Mouse (Mus musculus): ENCODE results near the gene Ptprg. TPM values are rescaled to one million over a fixed set of nuclear protein-coding genes. Genes with fewer than 3 reads are reported as not detected.

Ptprg gene
- polyA plus RNA-seq, 1 experiment from 2014 or later, result 48.0 TPM

DNA sequence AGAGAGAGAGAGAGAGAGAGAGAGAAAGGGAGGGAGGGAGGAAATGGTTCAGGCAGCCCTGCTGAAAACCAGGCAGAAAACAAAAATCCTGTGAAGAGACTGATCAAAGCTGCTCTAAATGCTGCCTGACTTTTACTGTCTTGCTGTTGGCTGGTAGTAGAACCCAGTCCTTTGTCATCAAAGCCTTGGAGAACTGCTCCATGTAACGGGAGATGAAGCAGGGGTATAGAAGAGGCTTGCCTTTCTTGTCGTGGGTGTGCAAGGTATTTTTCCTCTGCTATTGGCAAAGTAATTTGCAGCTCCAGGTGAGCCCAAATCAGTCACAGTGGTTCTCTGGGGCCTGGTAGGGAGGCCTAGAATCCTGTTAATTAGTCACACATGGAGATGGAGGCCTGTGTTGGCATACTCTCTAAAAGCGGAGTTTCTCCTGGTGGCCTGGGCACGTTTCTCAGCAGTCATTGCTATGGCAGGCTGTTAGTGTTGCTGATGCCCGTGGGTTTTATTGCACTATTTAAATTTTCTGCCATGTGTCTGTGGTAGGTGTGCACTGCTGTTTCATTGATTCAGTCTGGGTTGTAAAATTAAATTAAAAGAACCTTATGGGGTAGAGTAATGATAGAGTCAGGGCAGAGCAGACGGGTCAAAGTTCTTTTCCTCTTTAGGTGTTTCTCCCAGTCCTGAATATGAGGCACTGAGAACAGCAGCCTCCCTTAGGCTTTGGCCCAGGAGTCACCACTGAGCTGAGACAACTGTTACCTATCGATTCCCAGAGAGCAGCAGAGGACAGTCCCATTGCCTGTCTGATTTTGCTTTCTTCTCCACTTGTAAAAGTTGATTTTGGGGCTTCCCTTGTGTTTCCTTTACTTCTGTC lies 269.7 kb downstream of the Ptprg start:
- no peak overlapping the region for H3K4me3 ChIP-seq (ENCODE audit: low read depth, low read length)
- H3K27me3 ChIP-seq (ENCODE audit: control insufficient read depth, insufficient read depth, low read length), result no peaks in the 10 kb centered on the region
- H3K4me1 ChIP-seq (replicated peaks; ENCODE audit: control insufficient read depth, insufficient read depth, low read length), result 0 out of 2 replicates have a peak, but pooled peaks cover 2% of the 10 kb centered on the region
- H3K4me2 ChIP-seq (ENCODE audit: low read depth, low read length, severe bottlenecking), result no peak overlapping the region
- no peak overlapping the region for H3K9ac ChIP-seq (ENCODE audit: low read length)
- WGBS, result 60% methylated on average over 7 of the region's 7 CpGs
- H3K27ac ChIP-seq (ENCODE audit: low read depth, low read length), result no peak overlapping the region
- DNase-seq (ENCODE audit: low spot score), result no peak
- H3K9me3 ChIP-seq (ENCODE audit: control insufficient read depth, low read length), result no peaks in the 10 kb centered on the region
- no peak for ATAC-seq (replicated peaks; ENCODE audit: low FRiP score)
- H3K36me3 ChIP-seq (ENCODE audit: control insufficient read depth, insufficient read depth, low read length), result no peaks in the 10 kb centered on the region

DNA sequence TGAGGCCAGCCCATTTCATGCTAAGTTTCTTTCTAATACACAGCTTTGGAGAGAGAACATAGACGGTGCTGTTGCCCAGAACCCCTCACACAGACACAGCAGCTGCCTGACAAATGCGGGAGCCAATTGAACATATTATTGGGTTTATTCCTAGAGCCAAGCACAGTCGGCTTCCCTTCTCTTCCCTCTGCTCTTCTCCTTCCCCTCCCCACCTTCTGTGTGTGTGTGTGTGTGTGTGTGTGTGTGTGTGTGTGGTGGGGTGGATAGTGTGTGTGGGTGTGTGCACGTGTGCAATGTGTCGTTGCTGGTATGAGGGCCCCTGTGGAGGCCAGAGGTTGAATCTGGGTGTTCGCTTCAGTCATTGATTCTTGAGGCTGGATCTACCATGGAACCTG lies 270.4 kb downstream of the Ptprg start:
- DNase-seq (ENCODE audit: low spot score), result no peak
- no peaks in the 10 kb centered on the region for H3K9me3 ChIP-seq (ENCODE audit: control insufficient read depth, low read length)
- H3K4me2 ChIP-seq (ENCODE audit: low read depth, low read length, severe bottlenecking), result no peak overlapping the region
- H3K4me1 ChIP-seq (replicated peaks; ENCODE audit: control insufficient read depth, insufficient read depth, low read length), result no peaks in the 10 kb centered on the region
- ATAC-seq (replicated peaks; ENCODE audit: low FRiP score), result no peak
- no peak overlapping the region for H3K4me3 ChIP-seq (ENCODE audit: low read depth, low read length)
- H3K27me3 ChIP-seq (ENCODE audit: control insufficient read depth, insufficient read depth, low read length), result no peaks in the 10 kb centered on the region
- H3K27ac ChIP-seq (ENCODE audit: low read depth, low read length), result no peak overlapping the region
- no peaks in the 10 kb centered on the region for H3K36me3 ChIP-seq (ENCODE audit: control insufficient read depth, insufficient read depth, low read length)
- 86% methylated on average over 6 of the region's 6 CpGs for WGBS
- no peak overlapping the region for H3K9ac ChIP-seq (ENCODE audit: low read length)

DNA sequence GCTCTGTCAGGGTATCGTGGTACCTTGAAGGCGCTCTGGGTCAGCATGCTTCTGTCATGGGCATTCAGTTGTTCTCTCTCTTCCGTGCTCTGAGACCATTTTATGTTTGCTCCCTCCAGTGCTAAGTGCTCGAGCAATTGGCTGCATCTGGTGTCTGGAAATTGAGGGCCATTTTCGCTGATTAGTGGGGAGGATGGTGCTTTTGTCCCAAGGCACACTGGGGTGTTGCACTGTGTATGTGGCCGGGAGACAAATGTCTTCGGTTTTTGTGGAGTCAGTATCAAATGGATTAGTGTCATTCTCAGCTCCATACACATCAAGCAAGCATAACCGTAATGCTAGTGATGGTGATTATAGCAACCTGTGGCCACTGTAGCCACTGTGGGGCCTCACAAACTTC lies 271.6 kb downstream of the Ptprg start:
- Histone ChIP-seq H3K27ac (ENCODE audit: low read depth, low read length) (no peak overlapping the region), H3K4me2 (ENCODE audit: low read depth, low read length, severe bottlenecking) (no peak overlapping the region), H3K9ac (ENCODE audit: low read length) (no peak overlapping the region), H3K4me3 (ENCODE audit: low read depth, low read length) (no peak overlapping the region), H3K4me1 (replicated peaks; ENCODE audit: control insufficient read depth, insufficient read depth, low read length) (no peaks in the 10 kb centered on the region), H3K9me3 (ENCODE audit: control insufficient read depth, low read length) (no peaks in the 10 kb centered on the region), H3K27me3 (ENCODE audit: control insufficient read depth, insufficient read depth, low read length) (no peaks in the 10 kb centered on the region), H3K36me3 (ENCODE audit: control insufficient read depth, insufficient read depth, low read length) (no peaks in the 10 kb centered on the region)
- WGBS, result 78% methylated on average over 8 of the region's 8 CpGs
- DNase-seq (ENCODE audit: low spot score) (no peak), ATAC-seq (replicated peaks; ENCODE audit: low FRiP score) (no peak)

DNA sequence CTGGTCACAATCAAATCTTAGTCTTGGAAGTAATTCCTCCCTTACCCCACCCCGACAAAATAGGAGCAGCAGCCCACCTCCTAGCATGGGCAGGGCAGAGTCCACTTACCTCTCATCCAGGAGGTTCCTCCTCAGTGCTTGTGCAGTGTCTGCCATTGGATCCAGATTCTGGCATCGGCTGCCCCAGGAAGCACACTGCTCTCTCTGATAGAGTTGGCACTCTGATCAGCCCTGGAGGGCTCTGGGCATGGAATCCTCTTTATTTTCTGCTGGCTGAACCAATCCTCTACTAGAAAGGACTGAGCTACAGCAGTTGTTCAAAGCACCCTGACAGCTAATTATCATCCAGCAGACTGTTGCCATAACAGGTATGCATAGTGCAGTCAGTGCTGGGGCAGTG lies 272.2 kb downstream of the Ptprg start:
- no peaks in the 10 kb centered on the region for H3K4me1 ChIP-seq (replicated peaks; ENCODE audit: control insufficient read depth, insufficient read depth, low read length)
- H3K36me3 ChIP-seq (ENCODE audit: control insufficient read depth, insufficient read depth, low read length), result no peaks in the 10 kb centered on the region
- ATAC-seq (replicated peaks; ENCODE audit: low FRiP score), result no peak
- DNase-seq (ENCODE audit: low spot score), result no peak
- no peaks in the 10 kb centered on the region for H3K9me3 ChIP-seq (ENCODE audit: control insufficient read depth, low read length)
- no peak overlapping the region for H3K9ac ChIP-seq (ENCODE audit: low read length)
- 81% methylated on average over 2 of the region's 2 CpGs for WGBS
- H3K4me2 ChIP-seq (ENCODE audit: low read depth, low read length, severe bottlenecking), result no peak overlapping the region
- H3K4me3 ChIP-seq (ENCODE audit: low read depth, low read length), result no peak overlapping the region
- no peak overlapping the region for H3K27ac ChIP-seq (ENCODE audit: low read depth, low read length)
- H3K27me3 ChIP-seq (ENCODE audit: control insufficient read depth, insufficient read depth, low read length), result no peaks in the 10 kb centered on the region

DNA sequence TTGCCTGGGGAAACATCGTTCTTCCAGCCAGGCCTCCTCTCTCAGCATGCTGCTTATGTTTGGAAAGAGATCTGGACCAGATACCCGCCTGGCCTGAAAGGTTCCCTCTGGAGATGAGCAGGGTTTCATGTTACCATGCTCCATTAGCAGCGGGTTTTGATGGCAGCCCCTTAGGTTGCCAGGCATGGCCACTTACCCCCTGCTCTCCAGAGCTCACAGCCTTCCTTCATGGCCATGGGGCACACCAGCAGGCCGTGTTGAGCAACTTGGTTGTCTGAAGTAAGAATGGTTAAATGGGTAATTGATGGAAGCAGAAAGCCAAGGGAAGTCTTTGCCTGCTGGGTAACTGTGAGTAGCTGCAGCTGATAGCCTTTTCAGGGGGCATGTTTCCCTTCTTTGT lies 274.8 kb downstream of the Ptprg start:
- H3K36me3 ChIP-seq (ENCODE audit: control insufficient read depth, insufficient read depth, low read length), result no peaks in the 10 kb centered on the region
- H3K4me1 ChIP-seq (replicated peaks; ENCODE audit: control insufficient read depth, insufficient read depth, low read length), result no peaks in the 10 kb centered on the region
- DNase-seq (ENCODE audit: low spot score), result no peak
- ATAC-seq (replicated peaks; ENCODE audit: low FRiP score), result no peak
- whole genome bisulfite sequencing, result 66% methylated on average over 4 of the region's 4 CpGs
- H3K27me3 ChIP-seq (ENCODE audit: control insufficient read depth, insufficient read depth, low read length), result no peaks in the 10 kb centered on the region
- H3K4me3 ChIP-seq (ENCODE audit: low read depth, low read length), result no peak overlapping the region
- no peak overlapping the region for H3K9ac ChIP-seq (ENCODE audit: low read length)
- no peak overlapping the region for H3K27ac ChIP-seq (ENCODE audit: low read depth, low read length)
- no peak overlapping the region for H3K4me2 ChIP-seq (ENCODE audit: low read depth, low read length, severe bottlenecking)
- H3K9me3 ChIP-seq (ENCODE audit: control insufficient read depth, low read length), result no peaks in the 10 kb centered on the region

DNA sequence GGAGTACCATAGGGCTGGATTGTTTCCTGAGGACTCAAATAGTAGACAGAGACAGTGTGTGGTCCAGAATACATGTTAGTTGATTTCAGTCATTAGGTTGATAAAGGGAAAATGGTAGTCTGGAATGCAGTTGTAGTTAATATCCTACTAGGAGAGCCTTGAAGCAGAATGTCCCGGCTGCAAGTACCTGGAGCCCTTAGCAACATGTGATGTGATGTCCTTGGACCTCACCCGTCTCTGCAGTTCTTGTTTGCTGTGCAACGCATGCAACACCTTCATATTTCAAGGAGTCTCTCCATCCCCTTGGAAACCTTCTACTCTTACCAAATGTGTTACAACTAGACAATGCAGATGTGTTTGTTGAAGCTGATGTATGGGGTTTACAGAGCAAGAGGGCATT lies 280.3 kb downstream of the Ptprg start:
- Histone ChIP-seq H3K9ac (ENCODE audit: low read length) (no peak overlapping the region), H3K4me3 (ENCODE audit: low read depth, low read length) (no peak overlapping the region), H3K36me3 (ENCODE audit: control insufficient read depth, insufficient read depth, low read length) (no peaks in the 10 kb centered on the region), H3K27ac (ENCODE audit: low read depth, low read length) (no peak overlapping the region), H3K27me3 (ENCODE audit: control insufficient read depth, insufficient read depth, low read length) (no peaks in the 10 kb centered on the region), H3K9me3 (ENCODE audit: control insufficient read depth, low read length) (no peaks in the 10 kb centered on the region), H3K4me2 (ENCODE audit: low read depth, low read length, severe bottlenecking) (no peak overlapping the region), H3K4me1 (replicated peaks; ENCODE audit: control insufficient read depth, insufficient read depth, low read length) (no peaks in the 10 kb centered on the region)
- ATAC-seq (replicated peaks; ENCODE audit: low FRiP score), result no peak
- DNase-seq (ENCODE audit: low spot score), result no peak
- WGBS, result 93% methylated on average over 3 of the region's 3 CpGs

DNA sequence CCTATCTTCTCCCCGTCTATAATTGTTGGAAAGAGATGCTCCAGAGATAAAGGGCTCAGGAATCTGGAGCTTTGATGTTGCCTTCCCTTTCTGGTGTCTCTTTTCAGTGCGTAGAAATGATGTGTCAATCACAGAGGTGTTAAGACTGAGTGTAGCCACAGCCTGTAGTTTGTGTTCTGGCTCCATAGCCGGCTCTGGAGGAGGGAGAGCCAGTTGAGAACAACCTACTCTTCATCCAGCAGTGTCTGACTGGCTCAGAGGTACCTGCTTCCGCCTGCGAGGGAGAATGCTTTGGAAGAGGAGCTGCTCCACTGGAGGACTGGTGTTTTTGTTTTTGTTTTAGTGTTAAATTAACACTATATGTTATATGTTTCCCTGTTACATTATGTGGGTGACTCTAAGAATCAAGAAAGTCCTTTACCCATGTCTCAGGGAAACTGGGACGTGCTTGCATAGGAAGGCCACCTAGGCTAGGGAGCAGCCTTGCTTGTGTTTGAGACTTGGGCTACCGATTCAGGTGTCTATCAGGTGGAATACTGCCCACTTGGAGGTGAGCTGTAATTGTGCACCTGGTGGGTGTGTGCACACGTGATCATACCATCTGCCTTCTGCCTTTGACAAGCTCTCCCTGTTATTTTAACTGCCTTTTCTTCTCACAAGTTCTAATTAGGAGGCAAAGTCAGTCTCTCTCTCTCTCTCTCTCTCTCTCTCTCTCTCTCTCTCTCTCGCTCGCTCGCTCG lies 282.5 kb downstream of the Ptprg start:
- ATAC-seq (replicated peaks; ENCODE audit: low FRiP score) (no peak), DNase-seq (ENCODE audit: low spot score) (no peak)
- Histone ChIP-seq H3K27me3 (ENCODE audit: control insufficient read depth, insufficient read depth, low read length) (no peaks in the 10 kb centered on the region), H3K27ac (ENCODE audit: low read depth, low read length) (no peak overlapping the region), H3K9ac (ENCODE audit: low read length) (no peak overlapping the region), H3K4me2 (ENCODE audit: low read depth, low read length, severe bottlenecking) (no peak overlapping the region), H3K36me3 (ENCODE audit: control insufficient read depth, insufficient read depth, low read length) (no peaks in the 10 kb centered on the region), H3K4me3 (ENCODE audit: low read depth, low read length) (no peak overlapping the region), H3K9me3 (ENCODE audit: control insufficient read depth, low read length) (no peaks in the 10 kb centered on the region), H3K4me1 (replicated peaks; ENCODE audit: control insufficient read depth, insufficient read depth, low read length) (no peaks in the 10 kb centered on the region)
- WGBS, result 72% methylated on average over 12 of the region's 12 CpGs

DNA sequence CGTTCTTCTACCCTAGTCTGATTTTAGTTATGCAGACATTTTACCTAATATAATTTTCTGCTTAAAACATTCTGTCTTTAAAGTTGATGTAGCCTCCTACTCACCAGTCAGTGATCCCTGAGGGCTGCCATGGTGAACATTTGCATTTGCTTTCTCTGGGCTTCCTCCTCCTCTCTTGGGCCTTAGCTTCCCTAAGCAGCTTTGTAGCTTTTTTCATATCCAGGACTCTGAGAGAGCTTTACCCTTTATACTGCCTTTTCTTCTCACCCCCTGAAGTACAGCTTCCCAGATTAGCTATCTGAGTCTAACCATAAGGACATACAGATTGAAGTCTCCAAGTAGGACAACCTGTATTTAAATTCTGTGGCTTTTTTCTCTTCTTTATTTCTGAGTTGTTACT lies 284.4 kb downstream of the Ptprg start:
- H3K4me3 ChIP-seq (ENCODE audit: low read depth, low read length), result no peak overlapping the region
- ATAC-seq (replicated peaks; ENCODE audit: low FRiP score) (no peak), DNase-seq (ENCODE audit: low spot score) (no peak)
- H3K27ac ChIP-seq (ENCODE audit: low read depth, low read length), result no peak overlapping the region
- no peaks in the 10 kb centered on the region for H3K27me3 ChIP-seq (ENCODE audit: control insufficient read depth, insufficient read depth, low read length)
- H3K9me3 ChIP-seq (ENCODE audit: control insufficient read depth, low read length), result no peaks in the 10 kb centered on the region
- H3K4me2 ChIP-seq (ENCODE audit: low read depth, low read length, severe bottlenecking), result no peak overlapping the region
- no peak overlapping the region for H3K9ac ChIP-seq (ENCODE audit: low read length)
- 87% methylated on average over 1 of the region's 1 CpGs for WGBS
- H3K36me3 ChIP-seq (ENCODE audit: control insufficient read depth, insufficient read depth, low read length), result no peaks in the 10 kb centered on the region
- no peaks in the 10 kb centered on the region for H3K4me1 ChIP-seq (replicated peaks; ENCODE audit: control insufficient read depth, insufficient read depth, low read length)
